ENCODE assay signal across 8 mouse cellular contexts in genomic region chr15:102178279-102178678, GRCm38 (mm10). TPM values are rescaled to one million over a fixed set of nuclear protein-coding genes. Genes with fewer than 3 reads are reported as not detected.
DNase-seq lines count a peak whose midpoint lies in the region; ATAC-seq and TF ChIP-seq lines count a peak whose summit lies in the region.

No protein-coding gene starts in this region.

- no peaks in the 10 kb centered on the region for H3K27me3 ChIP-seq in midbrain, embryonic 11.5 days (ENCODE audit: control insufficient read depth, insufficient read depth, low read length)
- no peaks in the 10 kb centered on the region for H3K27me3 ChIP-seq in midbrain, embryonic 13.5 days
- no peaks in the 10 kb centered on the region for H3K27me3 ChIP-seq in kidney, embryonic 14.5 days (ENCODE audit: control insufficient read depth, insufficient read depth, low read length)
- H3K27me3 ChIP-seq in liver, adult 2 months (ENCODE audit: control insufficient read depth, insufficient read depth, low read length): no peaks in the 10 kb centered on the region

- DNase-seq in midbrain, embryonic 11.5 days (ENCODE audit: low spot score, missing footprints): peak; percentile 94
- peak; percentile 75 for DNase-seq in c-Kit-positive CD71-positive TER-119-positive erythroid progenitor cells, embryonic 14.5 days (ENCODE audit: low spot score)
- peak; percentile 80 to 85 for DNase-seq in frontal cortex, postnatal 36 days (ENCODE audit: low spot score in 2 of 2)
- peak; percentile 72 for DNase-seq in liver, adult 2 months (ENCODE audit: extremely low read depth, low read depth, low spot score)
- DNase-seq in ovary, postnatal 14 days (ENCODE audit: low spot score): peak; percentile 76
- peak; percentile 88 for DNase-seq in thymus, postnatal 14 days

- peak; percentile 67 for TF ChIP-seq CTCF in liver, adult 2 months (IDR thresholded peaks at IDR 0.05; ENCODE audit: low read depth, low read length)

- no peak overlapping the region for H3K4me2 ChIP-seq in midbrain, embryonic 11.5 days
- H3K4me2 ChIP-seq in midbrain, embryonic 13.5 days (replicated peaks): no peak overlapping the region
- no peak overlapping the region for H3K4me2 ChIP-seq in kidney, embryonic 14.5 days (replicated peaks; ENCODE audit: low read depth, low read length)

- H3K27ac ChIP-seq in midbrain, embryonic 11.5 days (ENCODE audit: low read depth, low read length): no peak overlapping the region
- H3K27ac ChIP-seq in midbrain, embryonic 13.5 days: no peak overlapping the region
- H3K27ac ChIP-seq in kidney, embryonic 14.5 days (ENCODE audit: low read depth, low read length): no peak overlapping the region
- H3K27ac ChIP-seq in liver, adult 2 months (replicated peaks; ENCODE audit: insufficient read depth, low read depth, low read length): no peak overlapping the region

- H3K4me3 ChIP-seq in midbrain, embryonic 11.5 days (ENCODE audit: low read depth, low read length): no peak overlapping the region
- H3K4me3 ChIP-seq in midbrain, embryonic 13.5 days (replicated peaks): no peak overlapping the region
- H3K4me3 ChIP-seq in kidney, embryonic 14.5 days (ENCODE audit: low read length): no peak overlapping the region
- H3K4me3 ChIP-seq in liver, adult 2 months (ENCODE audit: insufficient read depth, low read depth, low read length): no peak overlapping the region

- WGBS in midbrain, embryonic 11.5 days: 23% methylated on average over 6 of the region's 6 CpGs
- WGBS in midbrain, embryonic 13.5 days: 21% methylated on average over 6 of the region's 6 CpGs
- WGBS in kidney, embryonic 14.5 days: 18% methylated on average over 6 of the region's 6 CpGs
- WGBS in liver, adult 2 months: 11% methylated on average over 6 of the region's 6 CpGs

- no peak for TF ChIP-seq POLR2A in liver, adult 2 months (IDR thresholded peaks at IDR 0.05; ENCODE audit: extremely low read depth, insufficient read depth, low read length)

- H3K36me3 ChIP-seq in midbrain, embryonic 11.5 days (ENCODE audit: control insufficient read depth, insufficient read depth, low read length): no peaks in the 10 kb centered on the region
- peaks cover 6% of the 10 kb centered on the region; the same call in 1 of the 2 replicates for H3K36me3 ChIP-seq in midbrain, embryonic 13.5 days
- peaks cover 32% of the 10 kb centered on the region; the same call in 1 of the 2 replicates for H3K36me3 ChIP-seq in kidney, embryonic 14.5 days (ENCODE audit: control insufficient read depth, insufficient read depth, low read length)
- peaks cover 14% of the 10 kb centered on the region; the same call in 1 of the 2 replicates for H3K36me3 ChIP-seq in liver, adult 2 months (ENCODE audit: control insufficient read depth, insufficient read depth, low read length)

- no peak overlapping the region for H3K9ac ChIP-seq in midbrain, embryonic 11.5 days (ENCODE audit: low read length)
- H3K9ac ChIP-seq in midbrain, embryonic 13.5 days (replicated peaks): no peak overlapping the region
- H3K9ac ChIP-seq in kidney, embryonic 14.5 days (ENCODE audit: low read depth, low read length): no peak overlapping the region
- H3K9ac ChIP-seq in liver, adult 2 months (ENCODE audit: low read depth, low read length): no peak overlapping the region

- H3K9me3 ChIP-seq in midbrain, embryonic 11.5 days (ENCODE audit: control insufficient read depth, low read length): no peaks in the 10 kb centered on the region
- H3K9me3 ChIP-seq in midbrain, embryonic 13.5 days: peaks cover 4% of the 10 kb centered on the region; the same call in 1 of the 2 replicates
- no peaks in the 10 kb centered on the region for H3K9me3 ChIP-seq in kidney, embryonic 14.5 days (ENCODE audit: control insufficient read depth, low read length)

- H3K79me2 ChIP-seq in liver, adult 2 months (ENCODE audit: control insufficient read depth, insufficient read depth, low read length): no peaks in the 10 kb centered on the region

- ATAC-seq in midbrain, embryonic 11.5 days (ENCODE audit: low FRiP score): no peak
- ATAC-seq in midbrain, embryonic 13.5 days: no peak
- ATAC-seq in kidney, embryonic 14.5 days (ENCODE audit: low FRiP score, low TSS enrichment): peak; percentile 57

- no peaks in the 10 kb centered on the region for H3K4me1 ChIP-seq in midbrain, embryonic 11.5 days (ENCODE audit: control insufficient read depth, insufficient read depth, low read length)
- H3K4me1 ChIP-seq in midbrain, embryonic 13.5 days (replicated peaks): no peaks in the 10 kb centered on the region
- no peaks in the 10 kb centered on the region for H3K4me1 ChIP-seq in kidney, embryonic 14.5 days (ENCODE audit: control insufficient read depth, insufficient read depth, low read length)
- H3K4me1 ChIP-seq in liver, adult 2 months (ENCODE audit: control insufficient read depth, insufficient read depth, low read length): peaks cover 37% of the 10 kb centered on the region

RNA-seq across cellular contexts. Expression of gene Zfp740, which starts 24.8 kb away (rescaled TPM):
- polyA plus RNA-seq in midbrain, embryonic 11.5 days (2014; fragmentation: Nextera tagmentation; extraction: Ambion mirVana): 58.9 and 61.1 TPM in 2 replicates
- 81.1 and 83.0 TPM in 2 replicates for polyA plus RNA-seq in midbrain, embryonic 13.5 days (2015; fragmentation: Nextera tagmentation; extraction: Ambion mirVana)
- polyA plus RNA-seq in kidney, embryonic 14.5 days (2014; fragmentation: Nextera tagmentation; extraction: Ambion mirVana): 30.1 and 59.9 TPM in 2 replicates
- total RNA-seq in liver, adult 2 months (2014; rRNA removed): 15.6 and 21.0 TPM in 2 replicates
- 8.1 and 9.4 TPM in 2 replicates for polyA plus RNA-seq in liver, adult 2 months (2012; rRNA removed)

RNA-seq across cellular contexts. Expression of gene Csad, which starts 26.2 kb away (rescaled TPM):
- polyA plus RNA-seq in midbrain, embryonic 11.5 days (2014; fragmentation: Nextera tagmentation; extraction: Ambion mirVana): 21.9 and 25.9 TPM in 2 replicates
- 37.9 and 40.2 TPM in 2 replicates for polyA plus RNA-seq in midbrain, embryonic 13.5 days (2015; fragmentation: Nextera tagmentation; extraction: Ambion mirVana)
- 50.6 and 68.1 TPM in 2 replicates for polyA plus RNA-seq in kidney, embryonic 14.5 days (2014; fragmentation: Nextera tagmentation; extraction: Ambion mirVana)
- 47.6 and 449 TPM in 2 replicates for total RNA-seq in liver, adult 2 months (2014; rRNA removed)
- polyA plus RNA-seq in liver, adult 2 months (2012; rRNA removed): 107 and 123 TPM in 2 replicates

RNA-seq across cellular contexts. Expression of gene Soat2, which starts 28.0 kb away (rescaled TPM):
- polyA plus RNA-seq in midbrain, embryonic 11.5 days (2014; fragmentation: Nextera tagmentation; extraction: Ambion mirVana): not detected in 2 replicates
- polyA plus RNA-seq in midbrain, embryonic 13.5 days (2015; fragmentation: Nextera tagmentation; extraction: Ambion mirVana): not detected in 2 replicates
- polyA plus RNA-seq in kidney, embryonic 14.5 days (2014; fragmentation: Nextera tagmentation; extraction: Ambion mirVana): 0.11 and 0.28 TPM in 2 replicates
- 27.5 and 36.5 TPM in 2 replicates for total RNA-seq in liver, adult 2 months (2014; rRNA removed)
- polyA plus RNA-seq in liver, adult 2 months (2012; rRNA removed): 54.9 and 80.8 TPM in 2 replicates

RNA-seq across cellular contexts. Expression of gene Igfbp6, which starts 34.1 kb away (rescaled TPM):
- polyA plus RNA-seq in midbrain, embryonic 11.5 days (2014; fragmentation: Nextera tagmentation; extraction: Ambion mirVana): 0.34 and 0.40 TPM in 2 replicates
- polyA plus RNA-seq in midbrain, embryonic 13.5 days (2015; fragmentation: Nextera tagmentation; extraction: Ambion mirVana): 0.72 and 0.81 TPM in 2 replicates
- 24.0 and 27.1 TPM in 2 replicates for polyA plus RNA-seq in kidney, embryonic 14.5 days (2014; fragmentation: Nextera tagmentation; extraction: Ambion mirVana)
- total RNA-seq in liver, adult 2 months (2014; rRNA removed): 1.0 and 1.8 TPM in 2 replicates
- polyA plus RNA-seq in liver, adult 2 months (2012; rRNA removed): 2.3 and 4.5 TPM in 2 replicates

RNA-seq across cellular contexts. Expression of gene Spryd3, which starts 42.2 kb away (rescaled TPM):
- 9.8 and 10.5 TPM in 2 replicates for polyA plus RNA-seq in midbrain, embryonic 11.5 days (2014; fragmentation: Nextera tagmentation; extraction: Ambion mirVana)
- polyA plus RNA-seq in midbrain, embryonic 13.5 days (2015; fragmentation: Nextera tagmentation; extraction: Ambion mirVana): 38.0 and 38.5 TPM in 2 replicates
- 9.0 and 11.1 TPM in 2 replicates for polyA plus RNA-seq in kidney, embryonic 14.5 days (2014; fragmentation: Nextera tagmentation; extraction: Ambion mirVana)
- total RNA-seq in liver, adult 2 months (2014; rRNA removed): 9.2 and 12.1 TPM in 2 replicates
- 20.7 and 22.6 TPM in 2 replicates for polyA plus RNA-seq in liver, adult 2 months (2012; rRNA removed)

Comparison
In these comparisons a context has a peak if more than half of its experiments do, and no peak if none do; other contexts are left out.
1. RNA of gene Soat2, which starts 28.0 kb away (polyA plus RNA-seq): 54.9 to 80.8 TPM in liver, adult 2 months; 0.11 to 0.28 TPM in kidney, embryonic 14.5 days, not detected in midbrain, embryonic 13.5 days and not detected in midbrain, embryonic 11.5 days; every median in the first group is over 10 times any median in the second.
2. Peak in every context shown above with its lines, with median percentiles within 50 percentile points of each other: DNase-seq.